Mouse (Mus musculus) stomach, postnatal 0 days (tissue): ENCODE measurements at regions not wholly inside any gene's neighbourhood (a gene's known extent, or its start where the extent isn't known, plus 50 kb on each side); places are given as distances from the start of the nearest gene placed in this dataset.

ENCODE experiments used
- ATAC-seq: fragments of 200-750 bp; cut with Nextera tagmentation; 2 replicates; pipeline ENCODE4 v1.8.0; 2017; ENCODE audit not compliant: low FRiP score, low TSS enrichment
- DNase-seq: peaks from one replicate; pipeline ENCODE4 v3.0.0-alpha.2; 2016; ENCODE audit warnings: low spot score
- H3K27ac ChIP-seq: fragments of 300-500 bp; sonication (generic); replicated peaks from 2 replicates; pipeline ENCODE4 v1.5.1; 2014; ENCODE audit warnings: mild to moderate bottlenecking, control low read depth
- H3K27me3 ChIP-seq: fragments of 300-500 bp; sonication (generic); 2 replicates; pipeline ENCODE4 v1.6.1; 2014; ENCODE audit warnings: low read length; ENCODE audit not compliant: control insufficient read depth, insufficient read depth
- H3K36me3 ChIP-seq: fragments of 300-500 bp; sonication (generic); 2 replicates; pipeline ENCODE4 v1.6.1; 2014; ENCODE audit warnings: low read length, mixed read lengths; ENCODE audit not compliant: control insufficient read depth, insufficient read depth
- H3K4me1 ChIP-seq: fragments of 300-500 bp; sonication (generic); replicated peaks from 2 replicates; pipeline ENCODE4 v1.6.1; 2014; ENCODE audit warnings: antibody characterized with exemption; ENCODE audit not compliant: control insufficient read depth, insufficient read depth
- H3K4me2 ChIP-seq: fragments of 300-500 bp; sonication (generic); replicated peaks from 2 replicates; pipeline ENCODE4 v1.6.1; 2014; ENCODE audit warnings: low read depth, mild to moderate bottlenecking, control low read depth, moderate library complexity
- H3K4me3 ChIP-seq: fragments of 300-500 bp; sonication (generic); 2 replicates; pipeline ENCODE4 v1.5.1; 2014; ENCODE audit warnings: low read depth, low read length, control low read depth
- H3K9ac ChIP-seq: fragments of 300-500 bp; sonication (generic); 2 replicates; pipeline ENCODE4 v1.6.1; 2014; ENCODE audit warnings: mild to moderate bottlenecking, low read length, control low read depth, mixed read lengths
- H3K9me3 ChIP-seq: fragments of 300-500 bp; sonication (generic); 2 replicates; pipeline ENCODE4 v1.6.1; 2016; ENCODE audit warnings: low read length; ENCODE audit not compliant: control insufficient read depth
- CTCF ChIP-seq: IDR thresholded peaks from 2 replicates; pipeline ENCODE4 v1.5.1; 2016; ENCODE audit warnings: antibody characterized with exemption, low read depth, mild to moderate bottlenecking, moderate library complexity
- EP300 ChIP-seq: optimal IDR thresholded peaks from 2 replicates; pipeline ENCODE3; 2016; ENCODE audit warnings: antibody characterized with exemption
- WGBS: fragments of 180-500 bp; shearing (Covaris S2); extraction: QIAGEN DNeasy Blood & Tissue Kit; methylation state at CpG from one replicate; pipeline ENCODE4 v1.1.7; 2014; 5-methylcytosine and 5-hydroxymethylcytosine counted together

- ATAC-seq (no peak), DNase-seq (no peak)
- no peaks in the 10 kb centered on the region for H3K27me3 ChIP-seq
- WGBS: 75% methylated on average over 3 of the region's 3 CpGs
- H3K4me1 ChIP-seq: no peaks in the 10 kb centered on the region
- no peaks in the 10 kb centered on the region for H3K9me3 ChIP-seq
- no peak overlapping the region for H3K4me3 ChIP-seq
- H3K27ac ChIP-seq: no peak overlapping the region
- no peaks in the 10 kb centered on the region for H3K36me3 ChIP-seq
- H3K4me2 ChIP-seq: no peak overlapping the region
- H3K9ac ChIP-seq: no peak overlapping the region
- TF ChIP-seq CTCF: no peak
- no peak for TF ChIP-seq EP300
These were observed 248.2 kb downstream of the Olfm4 start for GRCm38 (mm10) chr14:80232066-80232465.

GRCm38 (mm10) chr14:80232976-80233375, 249.1 kb downstream of the Olfm4 start:
- no peaks in the 10 kb centered on the region for H3K4me1 ChIP-seq
- H3K9me3 ChIP-seq: no peaks in the 10 kb centered on the region
- H3K36me3 ChIP-seq: no peaks in the 10 kb centered on the region
- 75% methylated on average over 3 of the region's 3 CpGs for WGBS
- TF ChIP-seq CTCF: no peak
- TF ChIP-seq EP300: no peak
- H3K27me3 ChIP-seq: no peaks in the 10 kb centered on the region
- DNase-seq (no peak), ATAC-seq (no peak)
- H3K27ac ChIP-seq: no peak overlapping the region
- H3K4me2 ChIP-seq: no peak overlapping the region
- H3K4me3 ChIP-seq: no peak overlapping the region
- no peak overlapping the region for H3K9ac ChIP-seq

DNA sequence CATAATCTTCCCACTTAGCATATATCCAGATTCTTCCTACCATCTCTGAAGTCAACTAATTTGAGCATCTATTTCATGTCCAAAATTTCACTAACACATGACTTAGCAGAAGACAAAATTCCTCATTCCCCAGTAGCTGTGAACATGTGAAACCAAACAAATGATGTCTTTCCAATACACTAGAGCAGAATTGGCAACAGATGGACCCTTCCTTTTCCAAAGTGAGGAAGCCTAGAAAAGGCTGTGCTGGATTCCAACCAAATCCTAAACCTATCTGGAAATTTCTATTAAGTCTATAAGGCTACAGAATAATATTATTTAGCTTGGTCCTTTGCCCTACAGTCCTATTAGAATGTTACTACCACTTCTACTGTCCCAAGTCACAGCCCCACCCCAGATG, 253.3 kb downstream of the Olfm4 start:
- Histone ChIP-seq H3K27me3 (no peaks in the 10 kb centered on the region), H3K4me2 (no peak overlapping the region), H3K27ac (no peak overlapping the region), H3K4me1 (no peaks in the 10 kb centered on the region), H3K9me3 (no peaks in the 10 kb centered on the region), H3K4me3 (no peak overlapping the region), H3K9ac (no peak overlapping the region), H3K36me3 (no peaks in the 10 kb centered on the region)
- TF ChIP-seq EP300: no peak
- no peak for TF ChIP-seq CTCF
- no peak for DNase-seq
- no peak for ATAC-seq

GRCm38 (mm10) chr14:80237552-80237951, 253.7 kb downstream of the Olfm4 start:
- no peaks in the 10 kb centered on the region for H3K27me3 ChIP-seq
- H3K4me1 ChIP-seq: no peaks in the 10 kb centered on the region
- no peaks in the 10 kb centered on the region for H3K36me3 ChIP-seq
- H3K4me2 ChIP-seq: no peak overlapping the region
- ATAC-seq (no peak), DNase-seq (no peak)
- H3K9ac ChIP-seq: no peak overlapping the region
- H3K9me3 ChIP-seq: no peaks in the 10 kb centered on the region
- no peak overlapping the region for H3K4me3 ChIP-seq
- TF ChIP-seq EP300 (no peak), CTCF (no peak)
- 75% methylated on average over 2 of the region's 2 CpGs for WGBS
- H3K27ac ChIP-seq: no peak overlapping the region

- WGBS: 81% methylated on average over 4 of the region's 4 CpGs
- no peak for ATAC-seq
These were observed 260.9 kb downstream of the Olfm4 start for GRCm38 (mm10) chr14:80244640-80245302.

GRCm38 (mm10) chr14:80247575-80247974, 263.7 kb downstream of the Olfm4 start:
- Histone ChIP-seq H3K9me3 (no peaks in the 10 kb centered on the region), H3K4me1 (no peaks in the 10 kb centered on the region), H3K36me3 (no peaks in the 10 kb centered on the region), H3K27me3 (no peaks in the 10 kb centered on the region), H3K4me2 (no peak overlapping the region), H3K27ac (no peak overlapping the region), H3K9ac (no peak overlapping the region), H3K4me3 (no peak overlapping the region)
- DNase-seq: no peak
- no peak for ATAC-seq
- no peak for TF ChIP-seq CTCF
- WGBS: 74% methylated on average over 2 of the region's 2 CpGs

More at GRCm38 (mm10) chr14:80244640-80245302, 260.9 kb downstream of the Olfm4 start:
- no peak for DNase-seq
- Histone ChIP-seq H3K9me3 (no peaks in the 10 kb centered on the region), H3K36me3 (no peaks in the 10 kb centered on the region), H3K27me3 (no peaks in the 10 kb centered on the region), H3K4me2 (no peak overlapping the region), H3K27ac (no peak overlapping the region), H3K4me3 (no peak overlapping the region), H3K9ac (no peak overlapping the region), H3K4me1 (no peaks in the 10 kb centered on the region)
- TF ChIP-seq CTCF (no peak), EP300 (no peak)
